Comparison of ENCODE assay signal across 13 mouse cellular contexts in genomic region chr15:6635405-6635804, GRCm38 (mm10).
"Had no signal": no experiment of that assay in that cellular context is flagged by ENCODE, and none has a peak within 500 bp of the region (broad histone marks: within the 10 kb centered on the region; RNA-seq: fewer than 3 reads in every experiment).

No protein-coding gene starts in this region.

- H3K4me2 ChIP-seq: limb, embryonic 13.5 days; liver, embryonic 13.5 days; midbrain, embryonic 12.5 days; midbrain, embryonic 15.5 days had no signal

- H3K27ac ChIP-seq: limb, embryonic 10.5 days; limb, embryonic 13.5 days; liver, embryonic 13.5 days; macrophage; midbrain, embryonic 12.5 days; midbrain, embryonic 15.5 days had no signal

- H3K9ac ChIP-seq: limb, embryonic 13.5 days; liver, embryonic 13.5 days; midbrain, embryonic 12.5 days; midbrain, embryonic 15.5 days had no signal

- H3K4me1 ChIP-seq: limb, embryonic 10.5 days; limb, embryonic 13.5 days; liver, embryonic 13.5 days; midbrain, embryonic 12.5 days; midbrain, embryonic 15.5 days had no signal

- H3K27me3 ChIP-seq: limb, embryonic 13.5 days; liver, embryonic 13.5 days; midbrain, embryonic 12.5 days; midbrain, embryonic 15.5 days had no signal

- H3K36me3 ChIP-seq: limb, embryonic 10.5 days; limb, embryonic 13.5 days; liver, embryonic 13.5 days; midbrain, embryonic 12.5 days; midbrain, embryonic 15.5 days had no signal

- ATAC-seq: midbrain, embryonic 15.5 days had no signal

- H3K4me3 ChIP-seq: limb, embryonic 10.5 days; limb, embryonic 13.5 days; liver, embryonic 13.5 days; midbrain, embryonic 12.5 days; midbrain, embryonic 15.5 days had no signal

- DNase-seq: kidney, adult 18-20 months; kidney, adult 9 months; kidney, postnatal 14 days; kidney, postnatal 4 days; liver; liver, embryonic 13.5 days; lung, adult 2 months; thymus, postnatal 25 days had no signal

- H3K9me3 ChIP-seq: limb, embryonic 10.5 days; limb, embryonic 13.5 days; liver, embryonic 13.5 days; midbrain, embryonic 12.5 days; midbrain, embryonic 15.5 days had no signal
